Mouse (Mus musculus) T-helper 2 cell (primary cell): ENCODE data around the gene Asb8.

Source experiments
- in situ Hi-C: fragments of 300-600 bp; cut with MboI, MseI; formaldehyde crosslinking; loops from one replicate; pipeline ENCODE4 v1.15.1; 2025; ENCODE audit warnings: high pct_unique_total_duplicates

The Asb8 gene

DNA sequence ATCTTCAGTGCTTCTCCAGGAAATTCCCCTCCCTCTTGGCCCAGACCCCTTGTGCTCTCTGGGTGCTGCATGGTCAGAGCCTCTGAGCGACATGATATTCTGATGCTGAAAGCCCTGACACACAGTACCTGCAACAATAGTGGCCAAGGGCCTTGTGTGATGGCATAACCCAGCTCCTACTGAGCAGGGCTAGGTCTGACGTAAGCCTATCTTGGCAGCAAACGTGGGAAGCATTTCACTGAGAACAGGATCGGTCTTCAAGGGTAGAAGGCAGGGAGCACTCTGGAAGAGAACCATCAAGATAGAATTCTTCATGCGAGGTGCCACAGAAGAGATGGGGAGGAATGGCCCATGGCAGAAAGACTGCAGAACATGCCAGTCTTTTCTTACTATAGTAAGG is at the start of gene Asb8:
TSS of gene Asb8 (minus strand) at position 101 of the 400 bp plus-strand sequence.
- in situ Hi-C loops: no loop called here

- in situ Hi-C loops: loop anchor here (10.0 kb wide), 1 partner anchor 1541 kb away; no protein-coding TSS in a partner anchor
Observed at GRCm38 (mm10) chr15:98214130-98214529, 48.7 kb upstream of the Asb8 start.

DNA sequence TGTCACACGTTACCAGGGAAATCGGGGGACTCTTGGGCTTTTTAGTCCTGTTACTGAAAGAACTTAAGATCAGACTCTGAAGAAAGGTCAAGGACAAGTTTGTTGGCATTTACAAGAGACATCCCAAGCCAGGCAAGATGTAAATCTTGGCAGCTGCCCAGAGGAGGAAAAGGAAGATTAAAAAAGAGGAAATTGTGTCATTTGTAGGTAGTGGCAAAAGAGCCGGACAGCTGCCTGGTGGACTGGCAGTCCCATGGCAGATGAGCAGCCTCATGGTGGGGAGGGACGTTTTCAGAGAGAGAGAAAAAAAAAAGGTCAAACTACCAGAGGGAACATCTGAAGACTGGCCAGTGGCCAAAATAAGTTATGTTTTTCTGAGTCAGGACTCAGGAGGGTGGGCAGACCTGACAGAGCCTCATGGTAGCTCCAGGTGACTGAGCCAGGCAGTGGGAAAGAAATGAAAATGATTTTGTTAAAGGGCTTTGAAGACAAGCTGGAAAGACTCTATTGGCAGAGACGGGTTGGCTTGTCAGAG is 48.0 kb upstream of the Asb8 start:
- in situ Hi-C loops: loop anchor here (10.0 kb wide), 1 partner anchor 1541 kb away; no protein-coding TSS in a partner anchor

DNA sequence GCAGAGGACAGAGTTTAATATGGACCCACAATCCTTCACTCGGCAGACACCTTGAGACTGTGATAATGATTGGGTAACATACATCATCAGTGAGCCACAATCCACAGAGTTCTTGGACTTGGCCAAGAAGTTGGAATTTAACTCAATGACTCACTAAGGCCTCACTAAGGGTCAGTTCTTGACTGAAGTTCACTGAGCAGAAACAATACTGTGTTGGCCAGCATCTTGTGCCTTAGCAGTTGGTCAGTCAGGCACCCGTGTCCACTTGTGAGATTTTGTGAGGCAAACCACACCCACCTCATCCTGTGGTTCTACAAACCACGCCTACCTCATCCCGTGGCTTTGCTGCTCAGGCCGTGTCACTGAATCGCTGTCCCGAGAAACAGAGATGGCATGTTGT is 44.3 kb upstream of the Asb8 start:
- in situ Hi-C loops: loop anchor here (10.0 kb wide), 1 partner anchor 1545 kb away; no protein-coding TSS in a partner anchor

DNA sequence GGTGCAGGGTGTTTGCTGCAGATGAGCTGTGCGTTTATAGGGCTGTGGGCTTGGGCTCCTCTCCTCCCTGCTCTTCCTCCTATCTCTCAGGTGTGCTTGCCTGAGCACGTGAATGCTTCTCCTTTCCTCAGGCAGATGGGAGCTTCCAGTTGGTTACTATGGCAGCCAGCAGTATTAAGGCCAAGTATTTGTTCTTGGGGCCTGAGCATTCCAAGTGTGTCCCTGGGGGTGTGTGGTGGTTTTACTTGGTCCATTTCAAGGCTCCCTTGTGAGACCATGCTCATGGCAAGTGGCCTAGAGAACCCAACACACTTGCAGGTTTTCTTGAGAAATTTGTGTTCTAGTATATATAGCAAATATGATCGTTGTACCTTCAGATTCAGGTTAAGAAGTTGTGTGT is 30.0 kb upstream of the Asb8 start, which contains the start of gene Olfr288:
TSS of gene Olfr288 (minus strand) at position 101 of the 400 bp plus-strand sequence.
- in situ Hi-C loops: no loop called here

GRCm38 (mm10) chr15:98184456-98184855 is 19.0 kb upstream of the Asb8 start:
- in situ Hi-C loops: no loop called here

DNA sequence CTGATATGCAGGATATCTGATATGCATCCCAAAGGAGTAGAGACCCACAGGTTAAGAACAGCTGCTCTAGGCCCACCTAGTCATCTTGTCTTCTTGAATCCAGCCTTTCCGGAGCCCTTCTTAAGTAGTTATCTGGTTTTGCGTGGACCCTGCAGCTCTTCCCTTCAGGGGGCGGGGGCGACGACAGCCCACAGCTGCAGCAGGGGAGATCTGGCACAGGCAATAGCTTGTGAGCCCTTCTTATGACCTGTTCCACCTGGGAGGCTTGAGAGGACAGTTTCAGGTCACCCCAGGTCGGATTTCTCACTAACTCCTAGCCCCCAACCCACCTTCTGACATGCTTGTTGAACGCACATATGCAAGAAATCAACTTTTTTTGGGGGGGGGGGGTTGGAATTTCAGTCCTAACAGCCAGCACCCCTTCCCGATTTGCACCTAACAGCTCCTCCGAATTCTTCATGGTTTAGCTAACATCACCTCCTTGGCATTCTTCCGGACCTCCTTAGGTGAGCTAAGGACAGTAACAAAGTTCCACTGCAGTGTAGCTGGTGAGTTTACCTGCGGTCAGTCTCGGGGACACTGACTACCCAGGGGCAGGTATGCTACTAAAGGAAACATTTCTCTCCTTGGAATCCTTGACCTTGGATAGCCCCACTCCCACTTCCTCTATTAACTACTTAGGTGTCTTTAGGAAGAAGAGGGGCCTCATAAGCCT is 16.6 kb upstream of the Asb8 start:
- in situ Hi-C loops: no loop called here

- in situ Hi-C loops: no loop called here
Observed at GRCm38 (mm10) chr15:98181132-98181711, 15.8 kb upstream of the Asb8 start.

GRCm38 (mm10) chr15:98180567-98181131 is 15.2 kb upstream of the Asb8 start:
- in situ Hi-C loops: no loop called here

- in situ Hi-C loops: loop anchor here (10.0 kb wide), 1 partner anchor 437 kb away; the partner anchor contains the start of gene Adcy6
Observed at GRCm38 (mm10) chr15:98177320-98177719, 11.9 kb upstream of the Asb8 start.

DNA sequence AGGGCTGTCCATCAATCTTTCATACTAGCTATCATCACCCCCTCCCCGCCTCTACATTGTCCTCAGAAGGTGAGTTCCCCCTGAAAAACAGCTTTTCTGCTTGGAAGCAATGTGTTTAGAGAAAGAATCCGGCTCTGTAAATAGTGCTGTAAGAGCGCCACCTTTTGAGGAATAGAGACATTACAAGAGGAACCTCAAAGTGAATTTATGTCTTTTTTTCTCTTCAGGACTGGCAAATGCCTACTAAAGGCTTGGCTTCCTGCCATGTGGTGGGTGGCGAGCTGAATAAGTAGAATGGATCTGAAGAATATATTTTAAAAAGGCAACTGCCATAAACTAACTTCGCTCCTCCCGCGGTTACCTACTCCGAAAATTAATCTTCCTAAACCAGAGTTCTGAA is 8.4 kb upstream of the Asb8 start:
- in situ Hi-C loops: loop anchor here (10.0 kb wide), 1 partner anchor 441 kb away; the partner anchor contains the start of gene Adcy6

GRCm38 (mm10) chr15:98172113-98172512 is 6.7 kb upstream of the Asb8 start:
- in situ Hi-C loops: loop anchor here (10.0 kb wide), 1 partner anchor 443 kb away; the partner anchor contains the start of gene Adcy6

DNA sequence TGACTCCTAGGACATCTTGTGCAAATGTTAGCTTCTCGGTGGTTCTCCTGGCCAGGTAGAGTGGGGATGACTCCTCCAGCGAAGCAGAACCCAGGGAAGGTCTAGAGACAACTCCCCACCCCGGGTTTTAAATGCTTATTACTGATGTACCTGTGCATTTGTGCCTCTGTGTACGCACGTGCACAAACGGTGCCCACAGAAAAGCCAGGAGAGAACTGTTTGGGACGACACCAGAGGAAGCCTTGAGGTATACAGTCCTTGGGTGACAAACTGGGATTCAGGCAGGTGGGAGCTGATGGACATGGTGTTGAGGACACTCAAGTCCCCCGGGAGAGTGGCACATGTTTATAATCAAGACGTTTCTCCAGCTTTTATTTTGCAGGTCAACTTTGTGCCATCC is 5.5 kb upstream of the Asb8 start:
- in situ Hi-C loops: loop anchor here (10.0 kb wide), 1 partner anchor 444 kb away; the partner anchor contains the start of gene Adcy6

- in situ Hi-C loops: loop anchor here (10.0 kb wide), 1 partner anchor 444 kb away; the partner anchor contains the start of gene Adcy6
Observed at GRCm38 (mm10) chr15:98170365-98170764, 4.9 kb upstream of the Asb8 start.

- in situ Hi-C loops: no loop called here
Observed at GRCm38 (mm10) chr15:98168622-98169004, 3.2 kb upstream of the Asb8 start.

DNA sequence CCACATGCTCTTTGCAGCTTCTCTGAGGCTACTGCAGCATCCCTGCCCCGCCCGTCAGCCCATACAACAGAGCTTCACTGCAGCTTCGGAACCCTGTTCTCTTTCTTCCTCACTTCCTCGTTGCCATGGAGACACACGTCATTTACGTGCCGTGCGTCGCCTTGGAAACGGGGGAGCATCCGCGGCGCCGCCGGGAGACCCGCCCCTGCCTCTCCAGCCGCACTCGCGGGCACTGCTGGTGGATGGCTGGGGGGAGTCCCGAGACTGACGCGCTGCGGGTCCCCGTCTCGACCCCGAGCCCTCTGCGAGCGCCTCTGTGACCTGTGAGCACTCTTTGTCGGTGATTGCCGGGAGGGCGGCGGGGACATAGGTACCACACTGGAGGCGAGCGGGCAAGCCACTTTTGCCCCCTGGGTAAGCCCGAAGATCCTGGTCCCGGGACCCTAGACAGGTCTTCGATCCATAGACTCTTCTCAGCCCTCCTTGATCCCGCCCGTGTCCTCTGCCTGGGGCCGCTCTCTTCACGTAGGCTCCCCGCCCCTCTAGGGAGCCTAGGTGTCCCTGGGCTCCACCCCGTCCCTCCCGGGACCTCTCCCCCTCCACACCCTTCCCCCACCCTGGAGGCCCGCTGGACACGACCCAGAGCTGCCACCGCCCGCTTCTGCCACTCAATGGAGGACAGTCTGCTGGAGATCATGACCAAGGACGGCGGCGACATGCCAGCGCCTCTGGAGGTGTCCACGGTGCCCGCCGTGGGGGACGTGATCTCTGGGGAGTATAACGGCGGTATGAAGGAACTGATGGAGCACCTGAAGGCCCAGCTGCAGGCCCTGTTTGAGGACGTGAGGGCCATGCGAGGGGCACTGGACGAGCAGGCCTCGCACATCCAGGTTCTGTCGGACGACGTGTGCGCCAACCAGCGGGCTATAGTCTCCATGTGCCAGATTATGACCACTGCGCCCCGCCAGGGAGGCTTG is 2.5 kb upstream of the Asb8 start:
- in situ Hi-C loops: no loop called here

- in situ Hi-C loops: no loop called here
Observed at GRCm38 (mm10) chr15:98166963-98167644, 1.7 kb upstream of the Asb8 start, which contains the start of gene Ccdc184. TSS of gene Ccdc184 (plus strand) at chr15:98167158.

DNA sequence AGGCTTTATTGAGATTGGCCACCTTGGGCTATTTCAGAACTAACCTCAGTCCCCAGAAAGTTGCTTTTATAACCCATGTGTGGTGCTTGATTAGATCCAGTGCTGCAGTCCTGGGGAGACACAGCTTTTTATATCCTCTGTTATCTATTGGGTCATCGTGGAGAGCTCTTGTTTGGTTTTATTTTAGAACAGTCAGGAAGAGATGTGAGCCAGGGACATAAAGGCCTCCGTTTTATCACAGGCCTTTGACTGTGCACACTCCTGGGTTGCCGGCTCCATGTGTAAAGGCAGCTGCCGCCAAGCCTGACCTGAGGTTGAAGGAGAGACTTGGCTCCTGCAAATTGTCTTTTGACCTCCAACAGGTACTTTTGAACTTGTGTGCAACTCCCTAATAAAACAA is 2.9 kb downstream of the Asb8 start:
- in situ Hi-C loops: no loop called here

- in situ Hi-C loops: no loop called here
Observed at GRCm38 (mm10) chr15:98161026-98161805, 4.2 kb downstream of the Asb8 start.
